Mouse (Mus musculus): ENCODE data around the gene Asb5. TPM values are rescaled to one million over a fixed set of nuclear protein-coding genes. Genes with fewer than 3 reads are reported as not detected.

The Asb5 gene
- polyA plus RNA-seq, 1 experiment from 2014 or later, result 7.3 TPM

Other genes starting within 250 kb of the Asb5 start
- 74.9 and 82.5 TPM in 2 replicates for gene Spcs3, start 418 bp downstream of the Asb5 start, polyA plus RNA-seq (2015; fragmentation: Nextera tagmentation; extraction: Ambion mirVana)
- gene Spata4, start 71.2 kb downstream of the Asb5 start, polyA plus RNA-seq (2015; fragmentation: Nextera tagmentation; extraction: Ambion mirVana), result not detected in 2 replicates